Mouse (Mus musculus) lung, postnatal 14 days (tissue): ENCODE data around the gene Pkig.

ENCODE experiments used
- DNase-seq: peaks from one replicate; pipeline ENCODE4 v3.0.0; 2021

Pkig gene

GRCm38 (mm10) chr2:163712473-163712872 lies 54.3 kb downstream of the Pkig start:
- DNase-seq, result no peak

- DNase-seq, result no peak
Measured at GRCm38 (mm10) chr2:163712874-163713273, 54.7 kb downstream of the Pkig start.

- DNase-seq, result no peak
Measured at GRCm38 (mm10) chr2:163713340-163713739, 55.2 kb downstream of the Pkig start.

GRCm38 (mm10) chr2:163716448-163716847 lies 58.3 kb downstream of the Pkig start:
- DNase-seq, result no peak

GRCm38 (mm10) chr2:163716853-163717252 lies 58.7 kb downstream of the Pkig start:
- no peak for DNase-seq

- no peak for DNase-seq
Measured at GRCm38 (mm10) chr2:163718526-163718925, 60.3 kb downstream of the Pkig start.

GRCm38 (mm10) chr2:163718951-163719603 lies 60.9 kb downstream of the Pkig start:
- peak; percentile 88 for DNase-seq

GRCm38 (mm10) chr2:163719616-163720015 lies 61.4 kb downstream of the Pkig start:
- DNase-seq, result no peak

- DNase-seq, result no peak
Measured at GRCm38 (mm10) chr2:163722550-163722949, 64.4 kb downstream of the Pkig start.

GRCm38 (mm10) chr2:163726766-163727393 lies 68.7 kb downstream of the Pkig start:
- no peak for DNase-seq

GRCm38 (mm10) chr2:163728300-163728699 lies 70.1 kb downstream of the Pkig start:
- no peak for DNase-seq

- DNase-seq, result no peak
Measured at GRCm38 (mm10) chr2:163732021-163732420, 73.8 kb downstream of the Pkig start.

- DNase-seq, result no peak
Measured at GRCm38 (mm10) chr2:163735163-163735562, 77.0 kb downstream of the Pkig start.

GRCm38 (mm10) chr2:163735980-163736379 lies 77.8 kb downstream of the Pkig start:
- DNase-seq, result peak; percentile 39

- DNase-seq, result no peak
Measured at GRCm38 (mm10) chr2:163742656-163743055, 84.5 kb downstream of the Pkig start.

GRCm38 (mm10) chr2:163743357-163743756 lies 85.2 kb downstream of the Pkig start:
- peak; percentile 15 for DNase-seq

- no peak for DNase-seq
Measured at GRCm38 (mm10) chr2:163744801-163745570, 86.8 kb downstream of the Pkig start.

GRCm38 (mm10) chr2:163749647-163750611 lies 91.7 kb downstream of the Pkig start, which contains the start of gene Ada:
Gene Ada, minus strand, starts transcription at chr2:163750239.
- DNase-seq, result peak; percentile 66

- DNase-seq, result no peak
Measured at GRCm38 (mm10) chr2:163754228-163754627, 96.0 kb downstream of the Pkig start.

- peak; percentile 54 for DNase-seq
Measured at GRCm38 (mm10) chr2:163756723-163757122, 98.5 kb downstream of the Pkig start.

- no peak for DNase-seq
Measured at GRCm38 (mm10) chr2:163758146-163758545, 100.0 kb downstream of the Pkig start.

GRCm38 (mm10) chr2:163760589-163760988 lies 102.4 kb downstream of the Pkig start:
- DNase-seq, result no peak

GRCm38 (mm10) chr2:163761402-163761801 lies 103.2 kb downstream of the Pkig start:
- DNase-seq, result no peak
